Mouse (Mus musculus) inflammation-experienced regulatory T-cells, adult 6 months (primary cell): ENCODE measurements around the gene Ccs. TPM values are rescaled to one million over a fixed set of nuclear protein-coding genes. Genes with fewer than 3 reads are reported as not detected.
A peak's percentile ranks its signal among the peaks of the same experiment; 100 is the strongest.
"Not testable (repeated sequence)": the region's sequence is repeated elsewhere in the genome, so short reads cannot be mapped to it uniquely, and the experiment has no call there.

Experiments
- ATAC-seq: one replicate; pipeline ENCODE4 v1.8.0; 2017
- polyA plus RNA-seq, 3 experiments: library from polyadenylated mRNA; unstranded; fragments of 100-300 nt; shearing (Covaris generic); gene quantifications; one replicate each; pipeline ENCODE4 v1.2.1; 2017

The Ccs gene
- polyA plus RNA-seq = 10 to 100 TPM; 47.2 to 94.6 (median 80.5) TPM

DNA sequence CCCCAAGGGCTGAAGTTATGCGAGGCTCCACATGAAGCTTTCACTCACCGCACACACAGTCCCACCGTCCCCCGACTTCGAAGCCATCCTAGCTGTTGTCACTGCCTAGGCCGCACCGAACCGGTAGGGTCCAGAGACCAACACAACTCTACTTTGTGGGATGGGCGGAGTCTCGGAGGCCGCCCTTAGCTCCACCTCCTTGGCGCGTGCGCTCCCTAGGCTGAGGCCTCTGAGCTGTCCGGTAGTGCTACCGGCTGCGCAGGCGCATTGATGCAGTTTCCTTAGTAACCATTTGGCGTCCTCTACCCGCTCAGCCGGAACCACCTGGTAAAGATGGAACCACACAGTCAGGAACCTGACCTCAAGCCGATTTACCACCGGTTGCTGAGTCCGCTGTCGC, at the start of gene Ccs, which contains the start of gene Ccdc87:
TSS of gene Ccs (minus strand) at position 184 of the 400 bp plus-strand sequence.
TSS of gene Ccdc87 (plus strand) at position 218 of the 400 bp plus-strand sequence.
- peak; percentile 98 for ATAC-seq

DNA sequence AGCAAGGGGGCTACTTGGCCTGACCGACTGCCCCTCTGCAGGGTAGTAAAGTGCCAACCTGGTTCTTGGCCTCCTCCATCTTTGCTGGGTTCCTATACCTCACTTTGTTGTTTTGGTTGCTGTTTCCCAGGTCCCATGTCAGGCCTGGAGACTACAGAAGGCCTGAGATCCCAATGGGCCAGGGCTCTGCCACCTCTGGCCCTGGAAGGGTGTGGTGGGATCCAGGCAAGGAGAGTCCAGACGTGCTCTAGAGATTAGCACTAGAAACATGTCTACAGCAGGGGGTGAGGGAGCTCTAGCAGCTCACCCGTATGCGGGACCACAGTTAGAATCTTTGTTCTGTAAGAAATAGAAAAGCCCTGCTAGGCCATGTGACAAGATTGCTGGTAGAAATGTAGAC, 44.8 kb upstream of the Ccs start:
- ATAC-seq = no peak

DNA sequence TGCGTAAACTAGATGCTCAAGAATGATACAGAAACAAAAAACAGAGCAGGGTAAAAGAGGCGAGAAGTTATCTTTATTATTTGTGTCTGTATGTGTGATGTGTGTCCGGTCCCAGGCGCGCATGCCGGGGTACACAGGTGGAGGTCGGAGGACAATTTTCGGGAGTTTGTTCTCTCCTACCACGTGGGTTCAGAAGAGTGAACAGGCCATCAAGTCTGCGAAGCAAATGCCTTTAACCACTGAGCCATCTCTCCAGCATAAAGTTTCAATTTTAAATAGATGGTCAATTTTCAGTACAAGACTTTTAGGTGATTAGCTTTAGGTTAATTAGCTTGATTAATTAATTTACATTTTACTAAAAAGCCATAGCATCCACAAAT, 40.2 kb upstream of the Ccs start:
- ATAC-seq = no peak

DNA sequence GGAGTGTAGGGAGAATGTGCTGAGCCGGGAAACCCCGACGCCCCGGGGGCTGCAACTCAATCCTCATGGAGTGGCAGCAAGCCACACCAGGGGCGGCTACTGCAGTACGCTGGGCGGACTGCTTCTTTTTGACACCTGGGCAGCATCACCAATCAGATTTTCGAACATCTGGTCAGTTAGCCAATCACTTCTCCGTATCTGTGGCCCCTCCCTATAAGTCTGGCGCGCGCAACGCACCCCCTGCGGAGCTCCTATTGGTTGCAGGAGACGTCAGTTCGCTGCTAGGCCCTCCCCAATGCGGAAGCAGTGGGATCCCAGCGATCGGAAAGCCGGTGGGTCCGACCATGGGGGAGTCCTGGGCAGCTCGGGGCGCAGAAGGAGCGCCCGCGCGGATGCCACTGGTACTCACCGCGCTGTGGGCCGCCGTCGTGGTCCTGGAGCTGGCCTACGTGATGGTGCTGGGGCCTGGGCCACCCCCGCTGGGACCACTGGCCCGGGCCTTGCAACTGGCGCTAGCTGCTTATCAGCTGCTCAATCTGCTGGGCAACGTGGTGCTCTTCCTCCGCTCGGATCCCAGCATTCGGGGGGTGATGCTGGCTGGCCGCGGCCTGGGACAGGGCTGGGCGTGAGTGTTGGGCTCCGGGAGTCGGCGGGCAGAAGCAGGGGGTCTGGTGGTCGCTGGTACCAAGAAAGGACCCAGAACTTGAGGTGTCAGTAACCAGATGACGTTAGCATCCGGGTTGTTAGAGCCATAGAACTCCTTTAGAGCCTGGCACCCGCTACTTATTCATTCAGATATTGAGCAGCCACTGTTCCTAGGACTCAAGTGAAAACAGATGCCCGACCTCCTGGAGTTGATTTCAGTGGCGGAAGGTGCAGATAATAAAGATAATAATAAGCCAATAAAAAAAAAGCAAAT, 39.5 kb upstream of the Ccs start, which contains the start of gene Zdhhc24:
TSS of gene Zdhhc24 (plus strand) at position 264 of the 919 bp plus-strand sequence.
- ATAC-seq = peak; percentile 99

DNA sequence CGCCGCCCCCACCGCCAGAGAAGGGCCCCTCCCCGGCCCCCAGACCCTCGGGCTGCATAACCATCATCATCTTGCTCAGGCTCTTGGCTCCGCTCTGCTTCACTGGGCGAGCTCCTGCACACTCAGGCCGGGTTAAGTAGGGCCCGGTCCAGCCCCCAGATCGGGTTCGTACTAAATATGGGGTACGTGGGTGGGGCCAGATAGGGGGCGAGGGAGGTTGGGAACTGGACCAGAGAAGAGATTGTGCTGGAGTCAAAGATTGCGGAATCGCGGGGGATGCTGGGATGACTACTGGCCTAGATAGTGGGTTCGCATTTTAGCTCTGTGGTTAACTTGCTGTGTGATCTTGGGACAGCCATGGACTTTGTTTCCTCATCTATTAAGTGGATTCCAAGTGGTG, 38.7 kb upstream of the Ccs start, which contains the start of gene Actn3:
TSS of gene Actn3 (minus strand) at position 125 of the 400 bp plus-strand sequence.
- ATAC-seq = no peak

DNA sequence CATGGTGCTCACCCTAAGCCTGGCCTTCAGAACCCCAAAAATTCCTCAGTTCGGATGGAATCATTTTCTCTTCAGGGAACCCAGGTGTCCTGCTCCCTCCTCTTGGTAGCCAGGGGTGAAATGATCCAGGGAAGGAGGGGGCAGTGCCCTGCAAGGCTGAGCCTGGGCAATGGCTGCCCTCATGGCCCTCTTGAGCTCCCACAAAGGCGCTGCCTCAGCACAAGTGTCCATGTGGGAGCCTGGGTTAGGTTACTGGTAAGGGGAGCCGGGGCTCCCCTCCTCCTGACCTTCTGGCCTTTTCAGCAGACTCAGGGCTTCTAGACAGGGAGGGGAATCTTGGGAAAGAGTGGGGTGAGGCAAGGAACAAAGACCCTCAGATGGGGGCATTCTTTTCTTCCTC, 37.6 kb upstream of the Ccs start:
- no peak for ATAC-seq

DNA sequence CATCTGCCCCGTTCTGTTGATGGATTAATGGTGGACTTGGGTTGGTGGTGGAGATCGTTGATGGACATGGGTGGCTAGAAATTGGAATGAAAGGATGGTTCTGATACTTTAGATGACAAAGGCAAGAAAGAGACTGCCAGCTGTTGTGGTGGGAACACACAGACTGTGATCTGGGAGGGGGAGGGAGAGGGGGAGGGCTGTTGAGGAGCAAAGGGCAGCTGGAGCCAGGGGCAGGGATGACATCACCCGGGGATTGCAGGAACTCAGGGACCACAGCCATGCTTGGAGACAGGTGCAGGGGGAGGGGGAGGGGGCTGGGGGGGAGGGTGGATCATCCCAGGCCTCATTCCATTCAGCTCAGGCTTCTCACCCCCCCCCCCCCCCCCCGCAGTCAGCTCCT, 37.1 kb upstream of the Ccs start:
- ATAC-seq = no peak

DNA sequence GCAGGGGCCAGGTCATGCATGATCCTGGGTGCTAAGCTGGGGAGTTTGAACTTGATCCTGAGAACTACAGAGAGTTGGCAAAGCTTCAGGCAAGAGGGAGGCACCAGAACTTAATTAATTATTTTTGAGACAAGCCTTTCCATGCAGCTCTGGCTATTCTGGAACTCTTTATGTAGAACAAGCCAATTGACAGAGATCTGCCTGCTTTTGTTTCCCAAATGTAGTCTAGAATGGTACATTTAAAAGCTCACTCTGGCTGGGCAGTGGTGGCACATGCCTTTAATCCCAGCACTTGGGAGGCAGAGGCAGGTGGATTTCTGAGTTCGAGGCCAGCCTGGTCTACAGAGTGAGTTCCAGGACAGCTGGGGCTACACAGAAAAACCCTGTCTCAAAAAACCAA, 35.5 kb upstream of the Ccs start:
- not testable (repeated sequence) for ATAC-seq

DNA sequence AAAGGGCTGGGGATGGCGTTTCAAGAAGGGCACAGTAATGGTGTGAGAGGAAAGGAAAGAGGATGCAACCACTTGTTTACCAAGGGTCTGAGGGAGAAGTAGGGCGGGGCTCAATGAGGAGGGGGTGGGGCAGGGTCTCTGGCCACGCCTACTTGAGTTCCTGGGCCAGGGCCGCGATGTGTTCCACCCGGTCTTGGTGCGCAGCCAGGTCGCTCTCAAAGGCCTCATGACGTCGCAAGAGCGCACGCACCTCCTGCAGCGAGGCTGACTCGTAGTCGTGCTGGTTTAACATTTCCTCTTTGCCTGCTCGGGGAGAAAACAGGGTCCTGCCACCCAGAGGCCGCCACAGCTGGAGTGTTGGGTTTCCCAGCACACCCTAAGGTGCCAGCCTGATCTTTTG, 26.0 kb upstream of the Ccs start:
- peak; percentile 35 for ATAC-seq

DNA sequence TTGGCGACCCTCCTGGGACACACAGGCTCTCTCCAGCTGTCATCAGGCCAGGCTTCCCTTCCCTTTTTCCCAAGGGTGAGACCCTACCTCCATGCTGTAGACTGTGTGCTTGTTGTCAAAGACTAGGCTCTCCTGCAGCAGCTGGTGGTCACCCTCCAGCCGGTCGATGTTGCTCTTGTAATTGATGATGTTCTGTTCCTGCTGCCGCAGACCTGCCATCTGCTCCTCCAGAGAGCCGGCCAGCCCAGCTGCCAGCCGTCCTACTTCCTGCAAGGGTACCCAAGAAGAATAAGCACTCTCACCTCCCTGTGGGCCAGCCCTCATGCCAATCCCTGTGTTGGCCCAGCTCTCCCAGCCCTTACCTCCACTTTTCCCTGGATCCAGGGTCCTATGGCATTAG, 23.9 kb upstream of the Ccs start:
- ATAC-seq = no peak

DNA sequence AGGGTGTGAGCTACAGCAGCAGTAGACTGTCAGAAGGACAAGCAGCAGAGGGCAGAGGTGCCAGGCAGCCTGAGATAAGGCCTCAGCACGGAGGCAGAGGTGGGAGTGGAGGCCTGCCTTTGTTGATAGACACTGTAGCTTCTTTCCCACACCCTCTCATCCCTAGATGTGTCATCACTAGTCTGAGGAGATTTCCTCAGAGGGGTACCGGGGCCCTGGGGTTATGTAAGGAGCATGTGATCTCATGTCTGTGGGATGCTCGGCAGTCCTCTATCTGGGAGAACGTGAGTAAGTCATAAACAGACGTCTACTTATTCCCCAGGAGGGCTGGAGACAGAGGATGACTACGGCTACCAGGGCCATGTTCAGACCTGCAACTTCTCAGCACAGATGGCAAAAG, 19.9 kb upstream of the Ccs start:
- no peak for ATAC-seq

DNA sequence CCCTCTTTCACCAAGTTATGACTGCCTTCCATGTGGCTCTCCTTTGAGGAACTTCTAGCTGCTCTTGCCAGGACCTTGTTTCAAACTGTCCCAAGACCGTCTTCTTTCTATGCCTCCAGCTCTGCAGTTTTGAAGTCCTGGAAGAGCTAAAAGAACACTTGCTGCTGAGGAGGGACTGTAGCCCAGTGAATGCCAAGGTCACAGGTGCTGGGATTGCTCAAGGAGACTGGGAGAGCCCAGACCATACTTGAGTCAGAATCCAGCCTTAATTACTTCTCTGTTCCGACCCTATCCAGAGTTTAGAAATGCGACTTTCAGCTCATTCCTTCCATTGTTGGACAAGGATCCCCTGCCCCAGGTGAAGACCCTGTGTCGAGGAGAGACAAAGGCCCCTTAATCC, 16.8 kb upstream of the Ccs start:
- ATAC-seq = no peak

DNA sequence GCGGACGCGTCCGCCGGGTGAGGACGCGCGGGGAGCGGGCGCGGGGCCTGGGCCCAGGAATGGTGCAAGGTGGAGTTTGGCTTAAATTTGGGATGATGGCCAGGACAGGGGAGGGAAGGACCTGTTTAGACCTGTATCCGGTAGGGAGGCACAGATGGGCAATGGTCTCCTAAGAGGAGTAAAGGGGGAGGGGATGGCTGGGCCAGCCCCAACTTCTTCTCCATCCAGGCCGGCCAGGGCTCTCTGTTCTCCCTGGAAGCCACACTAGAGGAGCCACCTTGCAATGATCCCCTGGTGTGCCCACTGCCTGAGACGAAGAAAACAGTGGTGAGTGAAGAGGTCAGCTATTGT, 16.3 kb upstream of the Ccs start:
- no peak for ATAC-seq

DNA sequence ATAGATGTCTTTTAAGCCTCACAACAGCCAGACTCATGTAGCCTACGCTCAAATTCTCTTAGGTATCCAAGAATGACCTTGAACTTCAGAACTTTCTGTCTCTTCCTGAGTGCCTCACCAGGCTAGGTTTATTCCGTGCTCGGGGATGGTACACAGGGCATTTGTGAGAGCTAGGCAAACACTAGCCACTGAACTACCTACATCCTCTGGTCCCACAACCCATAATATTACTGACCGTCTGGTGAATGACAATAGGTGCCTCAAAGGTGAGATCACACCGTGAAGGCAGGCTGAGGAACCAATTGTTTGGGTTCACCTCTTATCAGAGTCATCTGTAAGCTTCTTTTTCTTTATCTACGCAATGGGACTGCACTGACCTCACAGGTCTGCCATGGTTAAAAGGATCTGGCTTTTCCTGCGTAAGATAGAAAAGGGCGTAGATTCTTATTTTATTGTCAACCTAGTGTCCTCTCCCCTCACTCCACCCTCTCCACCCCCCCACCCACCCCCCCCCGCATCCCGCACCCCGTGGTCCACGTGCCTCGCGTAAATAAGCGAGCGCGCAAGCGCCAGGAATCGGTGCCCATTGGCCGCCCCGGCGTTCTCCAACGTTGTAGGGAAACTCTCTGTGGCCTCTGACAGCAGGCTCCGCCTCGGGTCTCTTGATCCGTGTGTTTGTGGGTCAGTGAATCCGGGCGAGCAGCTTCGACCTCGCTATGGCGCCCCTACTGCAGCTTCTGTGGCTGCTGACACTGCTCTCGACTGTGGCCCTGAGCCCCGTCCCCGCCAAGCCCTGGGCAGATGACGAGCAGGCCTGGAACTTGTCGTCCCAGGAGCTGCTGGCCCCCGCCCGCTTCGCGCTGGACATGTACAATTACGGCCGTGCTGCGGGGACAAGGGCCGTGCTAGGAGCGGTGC, 15.7 kb upstream of the Ccs start, which contains the start of gene Ctsf:
TSS of gene Ctsf (plus strand) at position 579 of the 918 bp plus-strand sequence.
- ATAC-seq = no peak

DNA sequence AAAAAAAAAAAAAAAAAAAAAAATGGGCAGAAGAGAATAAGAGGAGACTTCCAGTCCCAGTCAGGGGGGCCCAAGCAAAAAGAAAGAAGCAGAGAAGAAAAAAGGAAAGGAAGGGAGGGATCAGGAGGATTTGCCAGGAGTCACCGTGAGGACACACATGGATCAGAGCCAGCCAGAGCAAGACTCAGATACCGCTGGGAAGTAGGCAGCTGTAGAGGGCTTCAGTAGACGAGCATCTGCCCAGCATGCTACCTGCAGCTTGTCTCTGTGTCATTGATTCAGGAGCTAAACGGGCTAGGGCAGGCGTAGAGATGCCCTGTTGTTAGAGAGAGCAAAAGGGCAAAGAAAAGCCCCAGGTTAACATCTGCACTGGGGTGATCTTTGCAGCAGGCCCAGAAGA, 11.1 kb upstream of the Ccs start:
- no peak for ATAC-seq

DNA sequence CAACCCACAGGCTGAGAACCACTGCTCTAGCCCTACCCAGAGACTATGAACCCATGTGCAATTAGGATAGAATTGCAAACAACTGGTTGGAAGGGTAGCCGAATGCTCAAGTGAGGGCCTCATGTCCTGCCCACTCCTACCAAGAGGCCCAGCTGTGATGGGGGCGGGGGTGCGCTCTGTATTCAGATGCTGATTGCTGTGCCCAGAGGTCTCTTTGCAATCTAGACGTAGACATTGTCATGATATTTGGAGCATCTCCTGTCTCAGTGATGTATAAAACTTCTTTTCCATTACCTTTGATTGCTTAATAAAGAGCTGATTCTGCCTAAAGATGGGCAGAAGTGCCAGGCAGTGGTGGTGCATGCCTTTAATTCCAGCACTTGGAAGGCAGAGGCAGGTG, 10.7 kb upstream of the Ccs start:
- no peak for ATAC-seq

DNA sequence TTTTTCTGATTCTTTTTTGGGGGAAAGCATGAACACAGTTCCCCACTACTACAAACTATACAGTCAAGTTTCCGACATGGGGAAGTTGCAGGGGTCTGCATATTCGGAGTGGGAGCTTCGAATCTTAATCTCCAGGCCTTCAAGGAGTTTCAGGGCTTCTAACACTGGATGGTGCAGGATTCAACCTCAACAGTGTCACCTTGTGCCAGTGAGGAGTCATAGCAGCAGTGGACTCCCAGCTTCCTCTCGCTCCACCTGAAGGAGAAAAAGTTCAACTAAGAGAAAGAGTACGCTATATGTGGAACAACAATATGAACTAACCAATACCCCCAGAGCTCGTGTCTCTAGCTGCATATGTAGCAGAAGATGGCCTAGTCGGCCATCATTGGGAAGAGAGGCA, 8.4 kb upstream of the Ccs start:
- peak; percentile 65 for ATAC-seq

DNA sequence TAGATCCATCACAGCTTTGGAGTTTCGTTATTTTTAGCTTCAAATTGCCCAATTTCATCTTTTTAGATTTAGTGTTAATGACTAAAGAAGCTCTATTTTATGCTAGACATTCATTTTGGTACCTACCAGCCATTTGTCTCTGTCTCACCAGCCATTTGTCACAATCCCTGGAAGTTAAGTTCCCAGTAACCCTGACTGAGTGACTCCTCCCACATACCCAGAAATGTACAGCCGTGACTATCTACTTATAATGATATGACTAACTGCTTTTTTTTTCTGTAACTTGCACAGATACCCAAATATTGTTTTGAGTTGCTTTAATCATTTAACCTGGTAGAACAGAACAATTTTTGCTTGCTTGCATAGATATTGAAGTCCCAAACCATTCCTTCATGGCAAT, 6.7 kb upstream of the Ccs start:
- no peak for ATAC-seq

DNA sequence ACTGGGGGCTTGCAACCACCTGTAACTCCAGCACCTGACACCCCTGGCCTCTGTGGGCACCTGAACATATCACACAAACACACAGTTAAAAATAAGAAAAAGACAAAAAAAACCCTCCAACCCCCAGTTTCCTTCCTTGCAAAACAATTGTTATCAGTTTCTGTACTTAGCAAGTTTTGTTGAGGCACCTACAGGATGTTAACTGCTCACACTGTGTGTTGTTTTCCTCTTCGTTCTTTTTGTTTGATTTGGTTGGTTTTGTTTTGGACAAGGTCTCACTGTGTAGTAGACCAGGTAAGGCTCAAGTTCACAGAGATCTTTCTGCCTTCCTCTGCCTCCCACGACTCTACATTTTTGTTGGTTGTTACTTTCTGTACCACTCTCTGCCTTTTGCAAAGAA, 3.5 kb upstream of the Ccs start:
- no peak for ATAC-seq

DNA sequence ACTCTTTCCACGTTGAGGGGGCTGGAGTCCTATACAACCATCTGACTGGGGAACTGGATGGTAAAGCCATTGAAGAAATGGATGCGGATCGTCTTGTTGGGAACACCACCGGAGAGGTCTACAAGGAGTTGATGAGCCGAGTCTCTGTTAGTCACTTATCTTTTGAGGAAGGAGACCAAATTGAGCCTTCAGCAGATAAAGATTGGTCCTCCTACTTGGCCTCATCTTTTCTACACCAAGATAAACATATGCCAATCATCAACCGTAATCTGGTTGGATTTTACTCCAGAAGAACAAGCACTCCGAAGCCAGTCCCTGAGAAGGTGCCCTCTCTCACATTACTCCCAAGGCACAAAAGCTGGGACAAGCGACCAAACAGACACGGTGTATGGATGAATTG, 1.7 kb upstream of the Ccs start:
- no peak for ATAC-seq

DNA sequence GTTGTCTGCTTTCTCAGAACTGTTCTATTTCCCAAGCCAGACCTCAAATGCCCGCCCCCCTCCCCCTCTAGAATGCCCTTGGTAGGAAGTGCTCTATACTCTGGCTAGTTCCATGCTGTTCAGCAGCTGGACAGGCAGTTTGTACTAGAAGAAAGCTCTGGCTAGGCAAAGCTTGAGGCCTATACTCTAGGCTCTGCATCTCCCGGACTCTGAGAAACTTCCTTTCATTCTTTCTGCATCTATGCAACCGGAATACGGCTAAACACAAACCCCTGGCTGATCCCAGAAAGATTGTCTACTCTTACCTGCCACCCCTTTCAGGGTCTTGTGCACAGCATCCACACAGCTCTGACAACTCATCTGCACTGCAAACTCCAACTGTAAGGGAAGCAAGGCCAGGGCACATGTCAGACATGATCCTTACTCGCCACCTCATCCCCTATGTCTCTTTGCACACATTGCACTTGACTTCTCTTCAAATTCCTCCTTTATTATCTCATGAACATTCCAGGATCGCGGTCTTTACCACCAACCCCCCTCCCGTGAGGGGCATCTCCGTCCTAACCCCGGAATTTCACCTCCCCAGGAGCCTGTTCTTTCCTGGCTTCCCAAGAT, 499 bp downstream of the Ccs start:
- ATAC-seq = no peak

DNA sequence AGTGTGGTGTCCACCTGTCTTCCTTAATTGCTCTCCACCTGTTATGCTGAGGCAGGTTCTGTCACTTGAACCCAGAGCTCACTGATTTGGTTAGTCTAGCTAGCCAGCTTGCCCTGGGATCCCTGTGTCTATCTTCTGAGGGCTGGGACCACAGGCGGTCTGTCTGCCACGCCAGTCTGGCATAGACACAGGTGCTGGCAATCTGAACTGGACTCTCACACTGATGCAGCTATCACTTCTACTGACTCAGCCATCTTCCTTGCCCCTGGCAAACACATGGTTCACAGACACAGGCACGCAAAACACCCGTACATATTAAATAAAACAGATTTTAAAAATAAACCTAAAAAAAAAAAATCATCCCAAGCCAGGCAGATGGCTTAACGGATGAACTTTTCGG, 2.1 kb downstream of the Ccs start:
- no peak for ATAC-seq

DNA sequence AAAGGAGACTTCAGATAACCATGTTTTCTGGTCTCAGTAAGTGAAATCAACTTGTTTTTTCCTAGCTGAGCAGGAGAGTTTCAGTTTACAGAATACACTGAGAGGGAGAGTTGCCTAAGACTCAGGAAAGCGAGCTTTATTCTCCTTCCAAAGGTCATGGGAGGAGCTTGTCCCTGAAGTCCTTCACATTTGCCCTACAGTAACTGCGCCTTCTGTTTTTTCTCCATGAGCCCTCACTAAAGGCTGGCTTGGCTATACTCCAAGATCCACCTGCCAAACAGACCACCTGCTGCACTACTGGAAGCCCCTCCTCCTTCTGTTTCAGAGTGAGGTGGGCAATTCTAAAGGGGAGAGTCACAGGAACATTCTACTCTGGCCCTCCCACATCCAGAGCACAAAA, 3.0 kb downstream of the Ccs start:
- ATAC-seq = no peak
